Mouse (Mus musculus) intestine, postnatal 0 days (tissue): ENCODE measurements around the gene Olfr1383. TPM values are rescaled to one million over a fixed set of nuclear protein-coding genes. Genes with fewer than 3 reads are reported as not detected.
"Not testable (repeated sequence)": the region's sequence is repeated elsewhere in the genome, so short reads cannot be mapped to it uniquely, and the experiment has no call there.

Source experiments
- ATAC-seq: fragments of 200-750 bp; cut with Nextera tagmentation; 2 replicates; pipeline ENCODE4 v1.8.0; 2017; ENCODE audit warnings: mild to moderate bottlenecking, moderate TSS enrichment, moderate library complexity
- H3K27ac ChIP-seq: fragments of 300-500 bp; sonication (generic); 2 replicates; pipeline ENCODE4 v1.5.1; 2014; ENCODE audit warnings: mild to moderate bottlenecking, low read depth, low read length, moderate library complexity
- H3K27me3 ChIP-seq: fragments of 300-500 bp; sonication (generic); replicated peaks from 2 replicates; pipeline ENCODE4 v1.6.1; 2014; ENCODE audit warnings: low read length, mixed read lengths; ENCODE audit not compliant: control insufficient read depth, insufficient read depth
- H3K36me3 ChIP-seq: fragments of 300-500 bp; sonication (generic); 2 replicates; pipeline ENCODE4 v1.6.1; 2014; ENCODE audit warnings: mild to moderate bottlenecking, moderate library complexity; ENCODE audit not compliant: control insufficient read depth, insufficient read depth
- H3K4me1 ChIP-seq: fragments of 300-500 bp; sonication (generic); replicated peaks from 2 replicates; pipeline ENCODE4 v1.6.1; 2014; ENCODE audit warnings: antibody characterized with exemption, low read length, mixed read lengths; ENCODE audit not compliant: control insufficient read depth, insufficient read depth
- H3K4me2 ChIP-seq: fragments of 300-500 bp; sonication (generic); replicated peaks from 2 replicates; pipeline ENCODE4 v1.6.1; 2014; ENCODE audit warnings: low read depth, mild to moderate bottlenecking, moderate library complexity
- H3K4me3 ChIP-seq: fragments of 300-500 bp; sonication (generic); 2 replicates; pipeline ENCODE4 v1.5.1; 2014; ENCODE audit warnings: low read depth, low read length
- H3K9ac ChIP-seq: fragments of 300-500 bp; sonication (generic); 2 replicates; pipeline ENCODE4 v1.6.1; 2014; ENCODE audit warnings: mild to moderate bottlenecking, low read depth, low read length
- H3K9me3 ChIP-seq: fragments of 300-500 bp; sonication (generic); 2 replicates; pipeline ENCODE4 v1.6.1; 2016; ENCODE audit warnings: mixed run types; ENCODE audit not compliant: control insufficient read depth
- CTCF ChIP-seq: sonication (generic); IDR thresholded peaks from 2 replicates; pipeline ENCODE4 v1.5.1; 2016; ENCODE audit warnings: low read depth, mild to moderate bottlenecking, control low read depth, antibody characterized with exemption, moderate library complexity
- WGBS: fragments of 180-500 bp; shearing (Covaris S2); extraction: QIAGEN DNeasy Blood & Tissue Kit; methylation state at CpG from one replicate; pipeline ENCODE4 v1.1.7; 2014; 5-methylcytosine and 5-hydroxymethylcytosine counted together
- polyA plus RNA-seq: library from polyadenylated mRNA; unstranded; fragments of >200 nt; fragmentation: Nextera tagmentation; extraction: Ambion mirVana; gene quantifications from 2 replicates; pipeline ENCODE4 v1.2.1, GENCODE M21; 2015

The Olfr1383 gene
- polyA plus RNA-seq, 1 experiment from 2014 or later = not detected

DNA sequence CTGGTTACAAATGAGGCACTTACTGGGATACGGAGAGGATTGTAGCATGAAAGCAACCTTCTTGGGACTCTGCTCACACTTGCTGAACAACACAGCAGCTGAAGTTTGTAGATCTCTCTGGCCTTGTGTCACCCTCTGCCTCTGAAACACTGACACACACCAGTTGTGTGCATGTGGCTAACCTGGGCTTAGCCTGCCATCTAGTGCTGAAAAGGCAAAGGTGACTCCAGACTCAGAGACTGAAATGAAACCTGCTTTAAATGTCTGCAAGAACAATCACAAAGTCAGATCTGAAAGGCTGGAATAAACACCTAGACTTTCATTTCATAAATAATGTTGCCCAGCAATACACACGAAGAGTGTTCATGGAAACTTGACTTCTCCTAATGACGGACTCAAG is 34.6 kb downstream of the Olfr1383 start:
- H3K36me3 ChIP-seq, H3K4me3 ChIP-seq, ATAC-seq, H3K4me2 ChIP-seq, H3K9ac ChIP-seq, H3K27ac ChIP-seq, H3K4me1 ChIP-seq, H3K9me3 ChIP-seq, H3K27me3 ChIP-seq: not testable (repeated sequence)
- peak; percentile 46 for TF ChIP-seq CTCF
- WGBS = 72% methylated on average over 3 of the region's 3 CpGs

DNA sequence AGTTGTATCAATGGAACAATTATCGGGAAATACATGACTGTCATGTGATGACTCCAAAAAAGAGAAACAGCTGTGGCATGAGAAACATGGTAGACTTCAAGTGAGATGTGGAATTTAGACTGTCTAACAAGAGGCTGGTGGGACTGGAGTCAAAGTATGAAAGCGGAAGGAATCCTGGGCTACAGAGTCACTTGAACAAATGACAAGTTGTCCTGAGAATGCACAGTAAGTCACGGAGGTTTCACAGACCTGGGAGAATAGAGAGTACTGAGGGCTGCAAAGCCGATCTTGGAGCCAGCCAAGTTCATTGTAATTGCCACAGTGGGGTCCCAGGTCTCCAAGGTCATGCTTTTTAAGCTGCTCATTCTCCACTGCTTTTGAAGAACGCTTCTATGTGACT is 37.1 kb downstream of the Olfr1383 start, which contains the start of gene Olfr1380:
Gene Olfr1380, plus strand, starts transcription at position 301 of the 400 bp plus-strand sequence.
- not testable (repeated sequence) for H3K4me3 ChIP-seq, H3K4me1 ChIP-seq, H3K27ac ChIP-seq, H3K36me3 ChIP-seq, ATAC-seq, H3K9ac ChIP-seq, H3K27me3 ChIP-seq, H3K9me3 ChIP-seq, H3K4me2 ChIP-seq
- 76% methylated on average over 5 of the region's 5 CpGs for WGBS

GRCm38 (mm10) chr11:49575054-49575453 is 55.6 kb downstream of the Olfr1383 start:
- H3K9me3 ChIP-seq, H3K4me2 ChIP-seq, H3K4me3 ChIP-seq, H3K36me3 ChIP-seq, H3K27ac ChIP-seq, H3K4me1 ChIP-seq, H3K27me3 ChIP-seq, ATAC-seq, H3K9ac ChIP-seq: not testable (repeated sequence)
- WGBS = 36% methylated on average over 2 of the region's 2 CpGs
- TF ChIP-seq CTCF = peak; percentile 40; the same call in 1 of the 2 replicates

Other genes with a start within 250 kb of the Olfr1383 start
- 0.16 TPM in 1 of 2 replicates, not detected in the other for gene Olfr1393, start 241.3 kb upstream of the Olfr1383 start, polyA plus RNA-seq
- 0.08 TPM in 1 of 2 replicates, not detected in the other for gene Olfr1392, start 234.4 kb upstream of the Olfr1383 start, polyA plus RNA-seq
- gene Olfr10, start 214.9 kb upstream of the Olfr1383 start, polyA plus RNA-seq = not detected in 2 replicates
- gene Olfr1391, start 196.9 kb upstream of the Olfr1383 start, polyA plus RNA-seq = not detected in 2 replicates
- not detected in 2 replicates for gene Olfr1390, start 184.5 kb upstream of the Olfr1383 start, polyA plus RNA-seq
- gene Olfr1389, start 96.6 kb upstream of the Olfr1383 start, polyA plus RNA-seq = not detected in 2 replicates
- gene Olfr1388, start 83.0 kb upstream of the Olfr1383 start, polyA plus RNA-seq = 0.10 TPM in 2 replicates
- gene Olfr1387, start 64.3 kb upstream of the Olfr1383 start, polyA plus RNA-seq = not detected in 2 replicates
- gene Olfr1386, start 54.6 kb upstream of the Olfr1383 start, polyA plus RNA-seq = not detected in 2 replicates
- not detected in 2 replicates for gene Olfr1385, start 30.6 kb upstream of the Olfr1383 start, polyA plus RNA-seq
- gene Olfr1384, start 12.9 kb upstream of the Olfr1383 start, polyA plus RNA-seq = not detected in 2 replicates
- not detected in 2 replicates for gene Olfr1382, start 8.6 kb downstream of the Olfr1383 start, polyA plus RNA-seq
- not detected in 2 replicates for gene Olfr1381, start 23.8 kb downstream of the Olfr1383 start, polyA plus RNA-seq
- not detected in 2 replicates for gene Olfr1380, start 37.2 kb downstream of the Olfr1383 start, polyA plus RNA-seq
- gene Flt4, start 89.6 kb downstream of the Olfr1383 start, polyA plus RNA-seq = 3.9 and 4.0 TPM in 2 replicates
- gene Scgb3a1, start 144.0 kb downstream of the Olfr1383 start, polyA plus RNA-seq = 3.2 and 4.4 TPM in 2 replicates
- gene Cnot6, start 193.1 kb downstream of the Olfr1383 start, polyA plus RNA-seq = 27.2 and 31.3 TPM in 2 replicates